Mouse (Mus musculus): ENCODE data around the gene Cars2. TPM values are rescaled to one million over a fixed set of nuclear protein-coding genes. Genes with fewer than 3 reads are reported as not detected.
"Not testable (repeated sequence)": the region's sequence is repeated elsewhere in the genome, so short reads cannot be mapped to it uniquely, and the experiment has no call there.

The Cars2 gene
- polyA plus RNA-seq, 1 experiment from 2014 or later, result 25.9 TPM

DNA sequence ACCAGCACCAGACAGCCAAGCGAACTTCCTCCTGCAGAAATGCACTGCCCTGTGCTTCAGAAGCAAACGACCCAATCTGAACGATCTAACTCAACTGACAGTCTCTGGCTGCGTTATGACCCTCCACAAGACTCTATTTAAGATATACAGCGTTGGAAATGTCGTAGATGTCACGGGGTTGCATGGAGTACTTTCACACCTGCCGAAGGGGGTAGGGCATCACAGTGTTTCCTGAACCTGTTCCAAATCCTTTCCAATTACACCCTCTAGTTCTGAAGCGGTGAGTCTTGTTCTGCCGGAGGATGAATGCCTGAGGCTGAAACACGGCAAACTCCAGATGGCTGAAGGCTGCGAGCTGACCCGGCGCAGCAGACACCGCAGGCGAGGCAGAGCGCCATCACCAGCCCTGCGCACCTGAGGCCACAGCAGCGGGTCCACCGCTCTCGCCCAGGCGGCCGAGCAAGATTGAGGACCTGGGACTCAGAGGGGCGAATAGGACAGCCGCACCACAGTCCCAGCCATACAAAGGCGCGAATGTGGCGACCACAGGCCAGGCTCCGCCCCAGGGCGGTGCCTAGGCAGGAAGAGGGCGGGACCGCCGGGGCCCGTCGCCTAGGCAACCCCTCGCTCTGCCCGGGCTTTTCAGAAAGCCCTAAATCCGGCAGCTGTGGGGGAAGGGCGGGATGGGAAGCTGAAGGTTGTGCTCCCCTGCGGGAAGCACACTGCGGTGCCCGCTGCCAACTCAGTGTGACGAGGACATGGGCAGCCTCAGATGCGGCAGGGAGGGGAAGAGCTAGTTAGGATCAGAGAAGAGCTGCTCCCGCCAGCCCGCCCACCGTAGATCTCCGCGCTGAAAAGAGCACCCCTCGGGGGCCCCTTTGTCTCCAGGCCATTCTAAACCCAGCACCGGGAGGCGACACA, 4.5 kb upstream of the Cars2 start, which contains the start of gene Ing1:
Ing1 (plus strand) TSS at position 773 of the 921 bp plus-strand sequence.
- H3K4me3 ChIP-seq, result peak within 1 kb of the TSS; percentile 91
- peak within 1 kb of the TSS; percentile 100 for H3K27ac ChIP-seq
- under 1% methylated on average over 52 of the region's 52 CpGs for WGBS
- ATAC-seq (ENCODE audit: insufficient number of reproducible peaks, low FRiP score, low TSS enrichment, low read depth), result peak; percentile 75
- peak within 1 kb of the TSS; percentile 83 for H3K4me2 ChIP-seq
- H3K4me1 ChIP-seq, result peaks cover 22% of the 10 kb centered on the region
- no peaks in the 10 kb centered on the region for H3K9me3 ChIP-seq
- H3K36me3 ChIP-seq, result no peaks in the 10 kb centered on the region
- H3K9ac ChIP-seq, result peak within 1 kb of the TSS; percentile 82
- H3K27me3 ChIP-seq, result no peaks in the 10 kb centered on the region

DNA sequence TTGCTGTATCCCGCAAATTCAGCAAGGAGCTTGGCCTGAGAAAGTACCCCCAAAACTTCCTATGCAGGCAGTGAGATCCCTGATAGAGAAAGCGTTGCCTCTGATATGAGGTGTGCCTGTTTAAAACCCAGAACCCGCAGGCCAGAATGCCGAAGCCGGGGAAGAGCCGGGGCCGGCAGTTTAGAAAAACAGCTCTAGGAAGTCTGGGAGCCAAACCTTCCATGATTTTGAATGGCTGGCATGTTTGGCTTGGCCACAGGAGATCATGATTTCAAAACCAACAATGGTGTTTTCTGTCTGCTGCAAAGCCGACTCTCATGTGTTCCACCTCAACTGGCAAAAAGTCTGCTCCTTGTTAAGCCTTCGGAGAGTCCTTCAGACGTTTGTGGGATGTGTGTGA, 1.8 kb upstream of the Cars2 start:
- H3K4me1 ChIP-seq, result peaks cover 20% of the 10 kb centered on the region
- WGBS, result 81% methylated on average over 10 of the region's 10 CpGs
- no peak overlapping the region for H3K9ac ChIP-seq
- no peak overlapping the region for H3K27ac ChIP-seq
- H3K4me2 ChIP-seq, result no peak overlapping the region
- ATAC-seq (ENCODE audit: insufficient number of reproducible peaks, low FRiP score, low TSS enrichment, low read depth), result no peak
- no peaks in the 10 kb centered on the region for H3K9me3 ChIP-seq
- peaks cover 10% of the 10 kb centered on the region for H3K36me3 ChIP-seq
- H3K4me3 ChIP-seq, result no peak overlapping the region
- H3K27me3 ChIP-seq, result no peaks in the 10 kb centered on the region

DNA sequence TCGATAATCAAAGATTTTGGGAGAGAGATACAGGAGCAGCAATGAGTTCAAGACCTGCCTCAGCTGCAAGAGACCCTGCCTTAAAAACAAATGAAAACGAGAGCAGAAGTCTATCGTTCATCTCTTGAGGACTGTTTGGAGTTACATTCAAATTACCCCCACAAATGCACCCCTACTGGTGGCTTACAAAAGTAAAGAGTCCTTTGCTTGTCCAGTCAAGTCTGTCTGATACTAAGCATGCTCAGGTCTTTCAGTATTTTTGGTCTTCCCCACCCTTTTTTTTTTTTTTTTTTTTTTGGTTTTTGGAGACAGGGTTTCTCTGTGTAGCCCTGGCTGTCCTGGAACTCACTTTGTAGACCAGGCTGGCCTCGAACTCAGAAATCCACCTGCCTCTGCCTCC, 914 bp upstream of the Cars2 start:
- not testable (repeated sequence) for H3K9me3 ChIP-seq; H3K4me2 ChIP-seq; H3K27ac ChIP-seq; H3K27me3 ChIP-seq; H3K4me3 ChIP-seq; H3K9ac ChIP-seq; ATAC-seq (ENCODE audit: insufficient number of reproducible peaks, low FRiP score, low TSS enrichment, low read depth)
- Histone ChIP-seq H3K4me1 (peaks cover 20% of the 10 kb centered on the region), H3K36me3 (peaks cover 16% of the 10 kb centered on the region)
- 80% methylated on average over 4 of the region's 4 CpGs for whole genome bisulfite sequencing

DNA sequence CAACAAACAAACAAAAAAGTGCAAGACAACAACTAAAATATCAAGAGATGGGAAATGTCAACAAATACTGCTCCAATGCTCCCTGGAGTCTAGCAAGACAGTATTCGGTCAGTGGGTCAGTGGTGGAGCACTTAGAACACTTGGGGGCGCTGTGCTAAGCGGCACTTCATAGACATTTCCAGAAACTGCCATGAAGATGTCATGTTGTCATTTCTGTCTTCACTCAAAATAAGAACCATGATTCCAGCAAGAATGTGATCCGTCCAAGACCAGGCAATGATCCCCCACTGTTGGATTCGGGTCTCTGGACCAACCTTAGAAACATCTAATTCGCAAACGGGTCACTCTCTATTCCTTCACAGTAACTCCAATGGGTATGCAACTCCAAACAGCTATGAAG, 877 bp downstream of the Cars2 start:
- Histone ChIP-seq H3K27ac (peak overlapping the region; percentile 93), H3K36me3 (peaks cover 33% of the 10 kb centered on the region), H3K4me2 (peak overlapping the region; percentile 67), H3K9me3 (no peaks in the 10 kb centered on the region), H3K4me1 (peaks cover 19% of the 10 kb centered on the region), H3K27me3 (no peaks in the 10 kb centered on the region), H3K4me3 (peak overlapping the region; percentile 70), H3K9ac (0 out of 2 replicates have a peak overlapping the region, but pooled peaks have one; percentile 69)
- 20% methylated on average over 7 of the region's 7 CpGs for WGBS
- no peak for ATAC-seq (ENCODE audit: insufficient number of reproducible peaks, low FRiP score, low TSS enrichment, low read depth)

DNA sequence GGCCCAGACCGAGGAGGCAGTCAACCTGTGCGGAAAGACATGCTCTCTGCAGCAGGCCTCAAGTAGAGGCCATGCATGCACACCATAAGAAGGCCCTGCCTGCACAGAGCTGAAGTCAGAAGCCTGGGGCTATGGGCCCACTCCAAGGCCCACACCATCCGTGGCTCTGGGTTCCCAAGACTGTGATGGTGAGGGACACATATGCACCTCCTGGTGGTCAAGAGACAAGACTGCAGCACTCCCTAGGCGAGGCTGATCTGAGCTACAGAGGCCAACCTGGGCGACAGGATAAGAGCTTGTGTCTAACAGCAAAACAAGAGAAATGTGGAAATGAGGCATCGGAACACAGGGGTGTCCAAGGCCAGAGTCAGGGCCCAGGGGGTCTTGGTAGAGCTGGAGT, 3.5 kb downstream of the Cars2 start:
- Histone ChIP-seq H3K4me2 (no peak overlapping the region), H3K27ac (no peak overlapping the region), H3K4me1 (peaks cover 14% of the 10 kb centered on the region), H3K27me3 (no peaks in the 10 kb centered on the region), H3K4me3 (no peak overlapping the region), H3K9me3 (no peaks in the 10 kb centered on the region), H3K9ac (no peak overlapping the region), H3K36me3 (peaks cover 47% of the 10 kb centered on the region)
- ATAC-seq (ENCODE audit: insufficient number of reproducible peaks, low FRiP score, low TSS enrichment, low read depth), result no peak; the same call in 1 of the 2 replicates
- 63% methylated on average over 6 of the region's 6 CpGs for WGBS

DNA sequence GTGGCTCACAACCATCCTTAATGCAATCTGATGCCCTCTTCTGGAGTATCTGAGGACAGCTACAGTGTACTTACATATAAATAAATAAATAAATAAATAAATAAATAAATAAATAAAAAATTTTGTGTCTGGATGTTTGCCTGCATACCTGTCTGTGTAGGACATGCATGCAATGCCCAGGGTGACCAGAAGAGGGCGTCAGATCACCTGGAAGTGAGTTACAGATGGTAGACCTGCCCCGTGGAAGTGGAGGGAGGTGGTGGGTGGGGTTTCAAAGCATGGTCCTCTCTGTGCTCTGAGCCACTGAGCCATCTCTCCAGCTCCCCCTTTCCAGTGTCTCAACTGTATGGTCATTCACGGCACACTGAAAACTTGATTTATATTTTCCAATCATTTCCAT, 6.2 kb downstream of the Cars2 start:
- Histone ChIP-seq H3K9ac (no peak overlapping the region), H3K9me3 (no peaks in the 10 kb centered on the region), H3K36me3 (peaks cover 71% of the 10 kb centered on the region), H3K27me3 (no peaks in the 10 kb centered on the region), H3K4me1 (peaks cover 4% of the 10 kb centered on the region; the same call in 1 of the 2 replicates), H3K4me3 (no peak overlapping the region), H3K27ac (no peak overlapping the region), H3K4me2 (no peak overlapping the region)
- 46% methylated on average over 3 of the region's 3 CpGs for WGBS
- no peak for ATAC-seq (ENCODE audit: insufficient number of reproducible peaks, low FRiP score, low TSS enrichment, low read depth)

DNA sequence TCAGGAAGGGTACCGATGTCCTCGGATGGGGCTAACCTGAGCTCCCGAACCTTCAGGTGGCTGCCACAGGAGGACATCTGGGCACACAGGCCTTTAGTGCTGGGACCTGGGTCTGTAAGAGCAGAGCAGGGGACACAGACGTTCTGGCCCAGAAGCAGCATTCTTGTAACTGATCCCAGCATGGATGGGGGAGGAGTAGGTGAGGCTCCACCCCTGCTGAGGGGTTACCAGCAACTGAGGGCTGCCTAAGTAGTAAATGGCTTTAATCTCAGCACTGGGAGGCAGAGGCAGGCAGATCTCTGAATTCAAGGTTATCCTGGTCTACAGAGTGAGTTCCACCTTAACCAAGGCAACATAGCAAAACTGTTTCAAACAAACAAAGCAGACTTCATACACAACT, 7.7 kb downstream of the Cars2 start:
- Histone ChIP-seq H3K4me2 (no peak overlapping the region), H3K27me3 (no peaks in the 10 kb centered on the region), H3K9ac (no peak overlapping the region), H3K4me1 (no peaks in the 10 kb centered on the region), H3K4me3 (no peak overlapping the region), H3K9me3 (no peaks in the 10 kb centered on the region), H3K27ac (no peak overlapping the region), H3K36me3 (peaks cover 77% of the 10 kb centered on the region)
- WGBS, result 88% methylated on average over 4 of the region's 4 CpGs
- no peak for ATAC-seq (ENCODE audit: insufficient number of reproducible peaks, low FRiP score, low TSS enrichment, low read depth)

DNA sequence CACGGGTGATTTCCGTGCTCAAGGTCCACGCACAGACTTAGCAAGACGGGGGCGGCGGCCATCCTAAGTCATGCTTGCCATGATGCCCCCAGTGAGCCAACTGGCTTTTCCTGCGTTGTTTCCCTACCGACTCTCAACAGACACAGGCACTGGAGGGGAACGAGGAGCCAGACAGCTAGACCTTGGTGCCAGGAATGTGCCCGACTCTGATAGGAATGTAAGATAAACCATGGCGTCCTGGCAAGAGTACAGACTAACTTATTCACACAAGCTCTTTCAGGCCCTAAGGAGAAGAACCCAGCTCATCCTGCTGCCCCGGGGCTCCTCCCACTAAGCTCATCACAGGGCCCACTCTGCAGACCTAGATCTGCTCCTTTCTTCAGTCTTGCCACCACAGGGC, 8.6 kb downstream of the Cars2 start:
- no peak for ATAC-seq (ENCODE audit: insufficient number of reproducible peaks, low FRiP score, low TSS enrichment, low read depth)
- Histone ChIP-seq H3K9ac (no peak overlapping the region), H3K4me1 (no peaks in the 10 kb centered on the region), H3K9me3 (no peaks in the 10 kb centered on the region), H3K4me3 (no peak overlapping the region), H3K27me3 (no peaks in the 10 kb centered on the region), H3K36me3 (peaks cover 75% of the 10 kb centered on the region), H3K27ac (no peak overlapping the region), H3K4me2 (no peak overlapping the region)
- 92% methylated on average over 12 of the region's 12 CpGs for WGBS

DNA sequence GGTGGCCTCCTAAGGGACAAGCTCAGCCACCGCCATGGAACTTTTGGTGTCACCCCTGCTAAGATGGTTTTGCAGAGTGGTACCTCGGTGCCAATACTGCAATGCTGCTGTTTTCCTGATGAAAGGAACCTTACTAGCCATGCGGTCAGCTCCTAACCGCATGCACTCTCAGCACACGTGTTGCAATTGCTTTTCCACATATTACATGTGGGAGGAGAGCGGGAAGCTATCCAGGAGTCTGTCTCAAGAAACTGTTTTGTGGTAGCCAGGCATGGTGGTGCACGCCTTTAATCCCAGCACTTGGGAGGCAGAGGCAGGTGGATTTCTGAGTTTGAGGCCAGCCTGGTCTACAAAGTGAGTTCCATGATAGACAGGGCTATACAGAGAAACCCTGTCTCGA, 10.4 kb downstream of the Cars2 start:
- H3K4me2 ChIP-seq, result no peak overlapping the region
- 93% methylated on average over 8 of the region's 8 CpGs for WGBS
- H3K36me3 ChIP-seq, result peaks cover 72% of the 10 kb centered on the region
- H3K9ac ChIP-seq, result no peak overlapping the region
- no peak overlapping the region for H3K27ac ChIP-seq
- no peaks in the 10 kb centered on the region for H3K27me3 ChIP-seq
- H3K4me3 ChIP-seq, result no peak overlapping the region
- H3K4me1 ChIP-seq, result no peaks in the 10 kb centered on the region
- no peaks in the 10 kb centered on the region for H3K9me3 ChIP-seq
- no peak for ATAC-seq (ENCODE audit: insufficient number of reproducible peaks, low FRiP score, low TSS enrichment, low read depth)

DNA sequence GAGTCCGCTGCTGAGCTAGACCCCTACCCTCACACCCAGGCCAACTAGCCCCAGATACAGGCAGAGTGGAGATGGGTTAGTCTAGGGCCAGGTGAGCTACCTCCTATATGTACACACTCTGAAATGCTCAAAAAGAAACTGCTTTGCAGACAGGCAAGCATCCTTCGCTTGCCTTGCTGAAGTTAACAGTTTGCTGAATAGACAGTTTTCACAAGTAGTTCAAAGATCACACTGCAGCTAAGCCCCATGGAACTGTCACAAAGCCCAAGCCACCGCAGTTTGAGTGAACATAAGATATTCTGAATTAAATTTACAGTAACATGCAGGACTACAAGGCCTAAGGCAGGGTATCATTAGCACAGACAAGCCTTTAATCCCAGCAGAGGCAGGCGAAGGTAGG, 11.5 kb downstream of the Cars2 start:
- no peaks in the 10 kb centered on the region for H3K4me1 ChIP-seq
- ATAC-seq (ENCODE audit: insufficient number of reproducible peaks, low FRiP score, low TSS enrichment, low read depth), result no peak
- no peak overlapping the region for H3K9ac ChIP-seq
- no peak overlapping the region for H3K4me2 ChIP-seq
- WGBS, result 85% methylated on average over 4 of the region's 4 CpGs
- peaks cover 71% of the 10 kb centered on the region for H3K36me3 ChIP-seq
- no peak overlapping the region for H3K4me3 ChIP-seq
- no peaks in the 10 kb centered on the region for H3K9me3 ChIP-seq
- no peaks in the 10 kb centered on the region for H3K27me3 ChIP-seq
- no peak overlapping the region for H3K27ac ChIP-seq

DNA sequence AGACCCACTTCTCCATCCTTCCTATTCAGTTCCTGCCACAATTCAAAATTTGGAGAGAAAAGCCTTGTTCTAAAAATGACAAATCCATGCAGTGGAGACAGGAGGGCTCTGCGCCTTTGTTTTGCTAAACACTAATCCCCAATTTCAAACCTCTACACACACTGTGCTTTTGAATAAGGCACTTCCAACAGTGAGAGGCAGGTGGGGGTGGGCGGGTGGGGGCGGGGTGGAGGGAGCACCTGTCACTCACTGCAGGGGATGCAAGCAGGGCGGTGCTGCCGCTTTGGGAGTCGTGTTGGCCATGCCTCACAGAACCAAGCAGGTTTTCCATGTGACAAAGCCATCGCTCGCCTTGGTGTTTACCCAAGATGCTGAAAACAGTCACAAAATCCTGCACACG, 16.1 kb downstream of the Cars2 start:
- no peak overlapping the region for H3K9ac ChIP-seq
- peaks cover 63% of the 10 kb centered on the region for H3K36me3 ChIP-seq
- no peaks in the 10 kb centered on the region for H3K9me3 ChIP-seq
- H3K27ac ChIP-seq, result no peak overlapping the region
- H3K4me3 ChIP-seq, result no peak overlapping the region
- no peak overlapping the region for H3K4me2 ChIP-seq
- no peaks in the 10 kb centered on the region for H3K4me1 ChIP-seq
- WGBS, result 62% methylated on average over 9 of the region's 9 CpGs
- H3K27me3 ChIP-seq, result no peaks in the 10 kb centered on the region
- no peak for ATAC-seq (ENCODE audit: insufficient number of reproducible peaks, low FRiP score, low TSS enrichment, low read depth)

DNA sequence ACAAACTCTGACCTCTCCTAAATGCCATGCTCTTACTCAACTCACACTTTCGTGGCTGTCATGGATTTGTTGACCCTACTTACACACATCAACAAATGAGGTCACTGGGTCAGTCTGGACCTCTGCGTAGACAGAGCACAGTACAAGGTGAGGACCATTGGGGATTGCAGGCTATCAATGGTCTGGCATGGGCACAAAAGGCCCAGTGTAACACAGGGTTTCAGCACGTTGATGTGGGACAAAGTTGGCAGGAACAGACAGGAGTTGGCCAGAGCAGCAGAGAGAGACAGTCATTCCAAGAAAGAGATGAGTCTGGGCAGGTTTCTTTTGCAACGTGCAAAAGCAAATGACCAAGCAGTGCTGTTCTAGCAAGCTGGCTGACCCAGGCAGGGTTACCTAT, 19.7 kb downstream of the Cars2 start:
- no peak overlapping the region for H3K27ac ChIP-seq
- peaks cover 56% of the 10 kb centered on the region for H3K36me3 ChIP-seq
- H3K4me3 ChIP-seq, result no peak overlapping the region
- ATAC-seq (ENCODE audit: insufficient number of reproducible peaks, low FRiP score, low TSS enrichment, low read depth), result no peak
- no peak overlapping the region for H3K4me2 ChIP-seq
- H3K9me3 ChIP-seq, result no peaks in the 10 kb centered on the region
- H3K9ac ChIP-seq, result no peak overlapping the region
- H3K27me3 ChIP-seq, result no peaks in the 10 kb centered on the region
- 73% methylated on average over 4 of the region's 4 CpGs for WGBS
- no peaks in the 10 kb centered on the region for H3K4me1 ChIP-seq
